Comparison of ENCODE assay signal across 8 mouse cellular contexts in genomic region chr11:69340161-69341131, GRCm38 (mm10). TPM values are rescaled to one million over a fixed set of nuclear protein-coding genes. Genes with fewer than 3 reads are reported as not detected.
DNase-seq lines count a peak whose midpoint lies in the region; ATAC-seq and TF ChIP-seq lines count a peak whose summit lies in the region.

Gene Rnf227, plus strand, starts transcription at chr11:69340461.

- ATAC-seq in hindbrain, embryonic 16.5 days, result peak; percentile 91

- TF ChIP-seq CTCF in cortical plate, adult 2 months (IDR thresholded peaks at IDR 0.05; ENCODE audit: extremely low read depth, insufficient read depth, low read length), result no peak
- TF ChIP-seq CTCF in gastrocnemius, adult 2 months (IDR thresholded peaks at IDR 0.05), result no peak

- intact Hi-C loops in gastrocnemius, adult 2 months (cut with DNase I), result no loop called here

- peak within 1 kb of the TSS; percentile 88 for H3K9ac ChIP-seq in hindbrain, embryonic 16.5 days (ENCODE audit: low read depth, low read length)

- peak within 1 kb of the TSS; percentile 85 for H3K27ac ChIP-seq in cortical plate, adult 2 months (ENCODE audit: insufficient read depth, low read length)
- peak within 1 kb of the TSS; percentile 46 for H3K27ac ChIP-seq in gastrocnemius, adult 2 months
- peak within 1 kb of the TSS; percentile 96 for H3K27ac ChIP-seq in hindbrain, embryonic 16.5 days (ENCODE audit: low read depth, low read length)

- peak; percentile 74 for DNase-seq in T-cell, adult 2 months (ENCODE audit: low spot score)
- DNase-seq in gastrocnemius, adult 2 months, result peak; percentile 77
- peak; percentile 67 to 84 for DNase-seq in left cerebral cortex, adult 18-20 months (ENCODE audit: low spot score in 2 of 2)
- peak; percentile 53 for DNase-seq in lung, postnatal 36 days
- DNase-seq in retina, embryonic 14.5 days (ENCODE audit: low spot score), result peak; percentile 78
- peak; percentile 79 for DNase-seq in thymus, postnatal 25 days

- H3K4me2 ChIP-seq in hindbrain, embryonic 16.5 days (ENCODE audit: low read length), result peak within 1 kb of the TSS; percentile 77

- peaks cover 16% of the 10 kb centered on the region for H3K36me3 ChIP-seq in hindbrain, embryonic 16.5 days (ENCODE audit: control insufficient read depth, insufficient read depth, low read length)

- H3K9me3 ChIP-seq in hindbrain, embryonic 16.5 days (ENCODE audit: control insufficient read depth, low read length), result no peaks in the 10 kb centered on the region

- H3K27me3 ChIP-seq in hindbrain, embryonic 16.5 days (replicated peaks; ENCODE audit: control insufficient read depth, insufficient read depth, low read length), result no peaks in the 10 kb centered on the region

- peak within 1 kb of the TSS; percentile 51 for H3K4me3 ChIP-seq in cortical plate, adult 2 months (ENCODE audit: insufficient read depth, low read length)
- H3K4me3 ChIP-seq in gastrocnemius, adult 2 months, result peak within 1 kb of the TSS; percentile 87
- peak within 1 kb of the TSS; percentile 73 for H3K4me3 ChIP-seq in hindbrain, embryonic 16.5 days (ENCODE audit: low read length)

- H3K4me1 ChIP-seq in cortical plate, adult 2 months (ENCODE audit: control insufficient read depth, insufficient read depth, low read length), result no peaks in the 10 kb centered on the region; the same call in 1 of the 2 replicates
- peaks cover 18% of the 10 kb centered on the region for H3K4me1 ChIP-seq in hindbrain, embryonic 16.5 days (ENCODE audit: control insufficient read depth, insufficient read depth, low read depth, low read length)

- WGBS in hindbrain, embryonic 16.5 days, result 1% methylated on average over 87 of the region's 99 CpGs

- peak; percentile 84; the same call in 1 of the 2 replicates for TF ChIP-seq POLR2A in cortical plate, adult 2 months (IDR thresholded peaks at IDR 0.05; ENCODE audit: extremely low read depth, insufficient read depth, low read length)

RNA-seq across cellular contexts. Expression of gene Rnf227, which starts in this region (rescaled TPM):
- 142 and 144 TPM in 2 replicates for polyA plus RNA-seq in cortical plate, adult 2 months (2012; rRNA removed)
- total RNA-seq in gastrocnemius, adult 2 months (2021), result not detected
- polyA plus RNA-seq in hindbrain, embryonic 16.5 days (2015; fragmentation: Nextera tagmentation; extraction: Ambion mirVana), result 239 and 257 TPM in 2 replicates
- total RNA-seq in left cerebral cortex, adult 18-20 months (2021), result 100 to 1,000 TPM; 186 to 190 TPM

Comparison
In these comparisons a context has a peak if more than half of its experiments do, and no peak if none do; other contexts are left out.
1. Peak in every context shown above with its lines: DNase-seq, ATAC-seq, H3K4me3 ChIP-seq and H3K27ac ChIP-seq.
2. RNA of gene Rnf227 (total RNA-seq): 186 to 190 TPM in left cerebral cortex, adult 18-20 months; not detected in gastrocnemius, adult 2 months; every median in the first group is over 100 times any median in the second.
3. Peak in DNase-seq, H3K4me3 ChIP-seq and H3K27ac ChIP-seq in gastrocnemius, adult 2 months; RNA of the gene not detected or under 1 TPM.
4. H3K27ac ChIP-seq: peak in every context shown above with its lines; median percentile 96 in hindbrain, embryonic 16.5 days; 85 in cortical plate, adult 2 months; 46 in gastrocnemius, adult 2 months.